Mouse (Mus musculus) liver, embryonic 16.5 days (tissue): ENCODE data around the gene Prr5. TPM values are rescaled to one million over a fixed set of nuclear protein-coding genes. Genes with fewer than 3 reads are reported as not detected.

Source experiments
- ATAC-seq: fragments of 200-750 bp; cut with Nextera tagmentation; 2 replicates; pipeline ENCODE4 v1.8.0; 2017; ENCODE audit warnings: low read depth, mild to moderate bottlenecking, moderate number of reproducible peaks, moderate library complexity
- H3K27ac ChIP-seq: fragments of 300-500 bp; sonication (generic); 2 replicates; pipeline ENCODE4 v1.5.1; 2014; ENCODE audit warnings: mild to moderate bottlenecking, low read length
- H3K27me3 ChIP-seq: fragments of 300-500 bp; sonication (generic); 2 replicates; pipeline ENCODE4 v1.6.1; 2014; ENCODE audit warnings: low read depth, low read length, mixed read lengths; ENCODE audit not compliant: control insufficient read depth, insufficient read depth
- H3K36me3 ChIP-seq: fragments of 300-500 bp; sonication (generic); 2 replicates; pipeline ENCODE4 v1.6.1; 2014; ENCODE audit warnings: mild to moderate bottlenecking; ENCODE audit not compliant: control insufficient read depth, insufficient read depth
- H3K4me1 ChIP-seq: fragments of 300-500 bp; sonication (generic); 2 replicates; pipeline ENCODE4 v1.6.1; 2014; ENCODE audit warnings: low read depth, low read length, mixed read lengths; ENCODE audit not compliant: control insufficient read depth
- H3K4me2 ChIP-seq: fragments of 300-500 bp; sonication (generic); 2 replicates; pipeline ENCODE4 v1.6.1; 2014; ENCODE audit warnings: low read depth, low read length, mixed read lengths
- H3K4me3 ChIP-seq: fragments of 300-500 bp; sonication (generic); 2 replicates; pipeline ENCODE4 v1.5.1; 2014; ENCODE audit warnings: low read depth, mild to moderate bottlenecking, low read length
- H3K9ac ChIP-seq: fragments of 300-500 bp; sonication (generic); 2 replicates; pipeline ENCODE4 v1.6.1; 2014; ENCODE audit warnings: low read depth, low read length
- H3K9me3 ChIP-seq: fragments of 300-500 bp; sonication (generic); replicated peaks from 2 replicates; pipeline ENCODE4 v1.6.1; 2016; ENCODE audit warnings: low read length; ENCODE audit not compliant: control insufficient read depth
- WGBS: fragments of 180-500 bp; shearing (Covaris S2); extraction: QIAGEN DNeasy Blood & Tissue Kit; methylation state at CpG from one replicate; pipeline ENCODE4 v1.1.7; 2014; ENCODE audit not compliant: insufficient replicate concordance; 5-methylcytosine and 5-hydroxymethylcytosine counted together
- polyA plus RNA-seq: library from polyadenylated mRNA; unstranded; fragments of >200 nt; fragmentation: Nextera tagmentation; extraction: Ambion mirVana; gene quantifications from 2 replicates; pipeline ENCODE4 v1.2.1, GENCODE M21; 2015

The Prr5 gene
- polyA plus RNA-seq, 1 experiment from 2014 or later, result 5.2 TPM

GRCm38 (mm10) chr15:84634361-84634760 lies 35.1 kb upstream of the Prr5 start:
- H3K36me3 ChIP-seq, result no peaks in the 10 kb centered on the region
- no peak overlapping the region for H3K4me3 ChIP-seq
- no peak overlapping the region for H3K27ac ChIP-seq
- no peaks in the 10 kb centered on the region for H3K9me3 ChIP-seq
- 53% methylated on average over 3 of the region's 3 CpGs for WGBS
- ATAC-seq, result no peak
- no peak overlapping the region for H3K9ac ChIP-seq
- no peak overlapping the region for H3K4me2 ChIP-seq
- no peaks in the 10 kb centered on the region for H3K4me1 ChIP-seq
- H3K27me3 ChIP-seq, result no peaks in the 10 kb centered on the region

GRCm38 (mm10) chr15:84638405-84638804 lies 31.0 kb upstream of the Prr5 start:
- H3K9me3 ChIP-seq, result no peaks in the 10 kb centered on the region
- H3K4me2 ChIP-seq, result no peak overlapping the region
- no peak for ATAC-seq
- H3K27me3 ChIP-seq, result no peaks in the 10 kb centered on the region
- H3K36me3 ChIP-seq, result no peaks in the 10 kb centered on the region
- H3K27ac ChIP-seq, result no peak overlapping the region
- H3K9ac ChIP-seq, result no peak overlapping the region
- H3K4me1 ChIP-seq, result no peaks in the 10 kb centered on the region; the same call in 1 of the 2 replicates
- no peak overlapping the region for H3K4me3 ChIP-seq

GRCm38 (mm10) chr15:84639072-84639450 lies 30.4 kb upstream of the Prr5 start:
- H3K9me3 ChIP-seq, result no peaks in the 10 kb centered on the region
- no peak overlapping the region for H3K27ac ChIP-seq
- ATAC-seq, result 0 out of 2 replicates have a peak, but pooled peaks have one; percentile 11
- no peak overlapping the region for H3K4me3 ChIP-seq
- 32% methylated on average over 5 of the region's 5 CpGs for WGBS
- H3K36me3 ChIP-seq, result no peaks in the 10 kb centered on the region
- no peak overlapping the region for H3K4me2 ChIP-seq
- H3K27me3 ChIP-seq, result no peaks in the 10 kb centered on the region
- H3K4me1 ChIP-seq, result no peaks in the 10 kb centered on the region; the same call in 1 of the 2 replicates
- no peak overlapping the region for H3K9ac ChIP-seq

- Histone ChIP-seq H3K9ac (no peak overlapping the region), H3K27me3 (no peaks in the 10 kb centered on the region), H3K4me2 (no peak overlapping the region), H3K4me3 (no peak overlapping the region), H3K4me1 (no peaks in the 10 kb centered on the region; the same call in 1 of the 2 replicates), H3K9me3 (no peaks in the 10 kb centered on the region), H3K36me3 (no peaks in the 10 kb centered on the region), H3K27ac (no peak overlapping the region)
- ATAC-seq, result peak; percentile 41; the same call in 1 of the 2 replicates
- 40% methylated on average over 6 of the region's 6 CpGs for WGBS
Measured at GRCm38 (mm10) chr15:84639451-84640136, 29.8 kb upstream of the Prr5 start.

- Histone ChIP-seq H3K9me3 (no peaks in the 10 kb centered on the region), H3K9ac (no peak overlapping the region), H3K27ac (no peak overlapping the region), H3K27me3 (no peaks in the 10 kb centered on the region), H3K4me2 (no peak overlapping the region), H3K4me3 (no peak overlapping the region), H3K4me1 (no peaks in the 10 kb centered on the region; the same call in 1 of the 2 replicates), H3K36me3 (no peaks in the 10 kb centered on the region)
- 67% methylated on average over 6 of the region's 6 CpGs for WGBS
- ATAC-seq, result no peak
Measured at GRCm38 (mm10) chr15:84640722-84641121, 28.7 kb upstream of the Prr5 start.

GRCm38 (mm10) chr15:84641127-84641526 lies 28.3 kb upstream of the Prr5 start:
- Histone ChIP-seq H3K4me1 (no peaks in the 10 kb centered on the region; the same call in 1 of the 2 replicates), H3K4me3 (no peak overlapping the region), H3K27me3 (no peaks in the 10 kb centered on the region), H3K36me3 (no peaks in the 10 kb centered on the region), H3K9me3 (no peaks in the 10 kb centered on the region), H3K27ac (no peak overlapping the region), H3K4me2 (no peak overlapping the region), H3K9ac (no peak overlapping the region)
- no peak for ATAC-seq
- WGBS, result 38% methylated on average over 5 of the region's 5 CpGs

- ATAC-seq, result no peak
- Histone ChIP-seq H3K36me3 (no peaks in the 10 kb centered on the region), H3K9me3 (no peaks in the 10 kb centered on the region), H3K4me1 (no peaks in the 10 kb centered on the region; the same call in 1 of the 2 replicates), H3K27ac (no peak overlapping the region), H3K27me3 (no peaks in the 10 kb centered on the region), H3K4me2 (no peak overlapping the region), H3K4me3 (no peak overlapping the region), H3K9ac (no peak overlapping the region)
- WGBS, result 70% methylated on average over 1 of the region's 1 CpGs
Measured at GRCm38 (mm10) chr15:84641948-84642347, 27.5 kb upstream of the Prr5 start.

- Histone ChIP-seq H3K4me2 (no peak overlapping the region), H3K27me3 (no peaks in the 10 kb centered on the region), H3K36me3 (no peaks in the 10 kb centered on the region), H3K4me3 (no peak overlapping the region), H3K27ac (no peak overlapping the region), H3K9ac (no peak overlapping the region), H3K9me3 (no peaks in the 10 kb centered on the region), H3K4me1 (no peaks in the 10 kb centered on the region; the same call in 1 of the 2 replicates)
- no peak for ATAC-seq
- WGBS, result 0% methylated on average over 1 of the region's 1 CpGs
Measured at GRCm38 (mm10) chr15:84643178-84643577, 26.2 kb upstream of the Prr5 start.

- Histone ChIP-seq H3K9ac (no peak overlapping the region), H3K27me3 (peaks cover 3% of the 10 kb centered on the region; the same call in 1 of the 2 replicates), H3K27ac (no peak overlapping the region), H3K9me3 (no peaks in the 10 kb centered on the region), H3K4me2 (no peak overlapping the region), H3K36me3 (no peaks in the 10 kb centered on the region), H3K4me1 (no peaks in the 10 kb centered on the region), H3K4me3 (no peak overlapping the region)
- ATAC-seq, result no peak
- WGBS, result 60% methylated on average over 6 of the region's 6 CpGs
Measured at GRCm38 (mm10) chr15:84651481-84651880, 17.9 kb upstream of the Prr5 start.
